Mouse (Mus musculus) adrenal gland, postnatal 4 days (tissue): ENCODE measurements around the gene Crhr1. TPM values are rescaled to one million over a fixed set of nuclear protein-coding genes. Genes with fewer than 3 reads are reported as not detected.

Source experiments
- DNase-seq, 2 experiments: peaks; one replicate each; pipeline ENCODE4 v3.0.0; 2021 to 2022; ENCODE audit warnings: low spot score in 2 of 2, mixed read lengths in 2 of 2
- long read RNA-seq, 2 experiments: library from polyadenylated mRNA; stranded (forward); transcript quantifications; one replicate each; pipeline ENCODE4 v2.0.0; 2021
- total RNA-seq, 2 experiments: library from RNA; stranded (reverse); gene quantifications; 2 replicates each; pipeline ENCODE4 v1.2.3; 2021

Crhr1 gene
- total RNA-seq = under 1 TPM in 1 of 2 experiments, not detected in 1; 0.34 TPM
- long read RNA-seq, experiment 1 = 0 reads
- long read RNA-seq, experiment 2 = 0 reads

DNA sequence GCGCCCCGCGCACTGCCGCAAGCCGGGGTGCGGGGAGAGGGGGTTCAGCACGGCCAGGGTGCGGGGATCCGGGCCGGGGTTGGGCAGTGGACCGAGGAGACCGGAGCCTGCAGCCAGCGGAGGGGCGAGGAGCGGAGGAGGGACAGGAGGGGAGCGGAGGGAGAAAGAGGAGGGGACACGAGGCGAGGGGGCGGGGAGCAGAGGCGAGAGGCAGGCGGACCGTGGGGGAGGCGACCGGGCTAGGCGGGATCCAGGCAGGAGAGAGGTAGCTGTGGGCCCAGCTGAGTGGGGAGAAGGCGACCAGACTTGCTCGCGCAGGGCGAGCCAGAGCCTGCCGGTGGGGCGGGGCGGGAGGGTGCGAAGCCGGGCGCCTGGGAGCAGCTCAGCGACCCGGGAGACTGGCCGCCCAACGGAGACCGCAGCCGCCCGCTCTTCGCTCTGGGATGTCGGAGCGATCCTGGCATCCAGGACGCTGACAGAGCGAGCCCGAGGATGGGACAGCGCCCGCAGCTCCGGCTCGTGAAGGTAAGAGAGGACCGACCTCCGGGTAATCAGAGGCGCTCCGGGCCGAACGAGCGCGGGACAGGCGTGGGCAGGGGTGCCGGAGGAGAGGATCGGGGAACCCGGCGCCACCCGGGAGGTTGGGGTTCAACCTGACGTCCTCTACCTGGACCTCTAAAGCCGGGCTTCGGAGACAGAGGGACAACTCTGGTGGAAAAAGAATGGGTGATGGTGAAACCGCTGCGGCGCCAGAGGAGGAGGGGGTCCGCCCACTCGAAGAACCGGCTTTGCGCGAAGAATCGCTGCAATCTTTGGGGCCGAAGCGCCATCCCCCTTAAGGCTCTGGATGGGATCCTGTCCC, at the start of gene Crhr1:
Gene Crhr1 (plus strand): TSS at position 276 of the 862 bp plus-strand sequence.
- no peak for DNase-seq

GRCm38 (mm10) chr11:104083248-104083647, 49.4 kb upstream of the Crhr1 start:
- no peak for DNase-seq

GRCm38 (mm10) chr11:104083716-104084115, 48.9 kb upstream of the Crhr1 start:
- no peak for DNase-seq

GRCm38 (mm10) chr11:104088519-104088918, 44.1 kb upstream of the Crhr1 start:
- no peak for DNase-seq

DNA sequence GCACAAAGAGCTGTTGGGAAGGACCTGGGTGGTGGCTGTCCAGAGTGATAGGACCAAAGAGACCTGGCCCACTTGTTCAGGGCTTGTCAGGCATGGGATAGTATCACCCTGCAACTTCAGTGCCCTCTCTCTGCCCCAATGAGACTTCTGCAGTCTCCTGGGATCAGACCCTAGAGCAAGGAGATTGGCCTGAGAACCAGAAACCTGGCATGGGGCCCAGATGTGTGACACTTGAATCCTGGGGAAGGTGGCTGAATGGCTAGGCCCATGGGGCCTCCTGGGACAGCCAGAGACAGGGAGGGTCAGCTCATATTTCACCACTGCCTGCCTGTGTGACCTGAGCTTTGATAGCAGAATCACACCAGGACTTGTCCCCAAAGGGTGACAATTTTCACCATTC, 41.9 kb upstream of the Crhr1 start:
- DNase-seq = no peak

DNA sequence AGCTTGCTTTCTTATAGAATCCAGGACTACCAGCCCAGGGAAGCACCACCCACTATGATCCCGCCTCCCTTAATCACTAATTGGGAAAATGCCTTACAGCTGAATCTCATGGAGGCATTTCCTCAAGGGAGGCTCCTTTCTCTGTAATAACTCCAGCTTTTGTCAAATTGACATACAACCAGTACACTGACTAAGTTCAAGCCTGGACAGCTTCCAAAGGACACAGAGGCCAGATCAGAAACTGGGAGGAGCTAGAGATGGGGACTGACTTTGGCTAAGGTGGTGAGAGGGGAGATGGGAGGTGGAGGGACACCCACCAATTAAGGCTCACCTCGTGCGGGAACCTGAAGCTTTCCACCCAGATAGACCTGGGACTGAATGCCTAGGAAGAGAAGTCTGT, 37.5 kb upstream of the Crhr1 start:
- DNase-seq = no peak

GRCm38 (mm10) chr11:104096536-104096935, 36.1 kb upstream of the Crhr1 start:
- no peak for DNase-seq

DNA sequence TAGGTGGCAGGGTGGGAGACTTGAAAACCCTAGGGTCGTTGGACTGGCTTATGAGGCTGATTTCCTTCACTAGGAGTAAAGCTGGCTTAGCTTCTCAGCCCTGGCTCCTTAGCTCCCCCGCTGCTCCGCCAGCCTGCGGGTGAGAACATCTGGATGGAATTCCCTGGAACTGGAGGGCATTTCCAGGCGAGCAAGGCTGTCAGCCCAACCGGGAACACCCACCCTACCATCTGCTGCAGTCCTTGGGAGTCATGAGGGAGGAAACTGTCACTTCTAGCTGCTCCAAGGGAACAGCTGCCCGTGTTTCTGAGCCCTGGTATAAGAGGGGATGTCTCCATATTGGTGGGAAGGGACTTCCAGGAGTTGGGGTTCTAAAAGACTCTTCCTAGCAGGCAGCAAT, 33.1 kb upstream of the Crhr1 start:
- no peak for DNase-seq

DNA sequence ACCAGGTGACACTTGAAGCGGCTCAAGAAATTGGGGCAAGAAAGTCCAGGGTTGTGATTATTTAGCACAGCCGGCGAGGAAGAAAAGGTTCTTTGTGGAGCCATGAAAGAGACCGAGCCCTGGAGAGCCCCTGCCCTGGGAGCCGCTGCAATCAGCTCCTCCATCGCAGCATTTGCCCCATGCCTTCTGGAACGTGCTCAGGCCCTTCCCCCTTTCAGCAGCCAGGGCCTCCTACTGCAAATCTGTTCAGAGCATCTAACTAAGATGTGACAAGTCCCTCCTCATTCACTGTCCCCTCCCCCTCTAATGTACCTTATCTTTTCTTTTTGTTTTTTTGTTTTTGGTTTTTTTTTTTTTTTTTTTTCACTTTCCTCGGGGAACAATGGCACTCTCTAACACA, 30.0 kb upstream of the Crhr1 start:
- DNase-seq = no peak

DNA sequence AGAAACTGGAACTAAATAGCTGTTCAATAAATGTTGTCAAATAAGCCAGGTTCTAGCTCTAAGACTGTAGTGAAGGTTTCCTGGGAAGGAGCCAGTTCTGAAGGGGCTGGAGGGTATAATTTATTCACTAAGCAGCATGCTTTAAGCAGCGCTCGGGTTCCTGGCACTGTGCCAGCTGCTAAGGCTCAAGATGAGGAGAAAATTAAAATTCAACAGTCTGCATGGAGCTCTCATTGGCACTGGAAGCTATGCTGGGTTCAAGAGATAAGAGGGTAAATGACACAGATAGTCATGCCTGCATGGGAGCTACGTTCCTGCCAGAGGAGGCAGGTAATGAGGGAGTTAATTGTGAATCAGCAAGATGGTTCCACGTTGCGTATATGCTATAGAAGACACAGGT, 26.3 kb upstream of the Crhr1 start:
- DNase-seq = no peak

DNA sequence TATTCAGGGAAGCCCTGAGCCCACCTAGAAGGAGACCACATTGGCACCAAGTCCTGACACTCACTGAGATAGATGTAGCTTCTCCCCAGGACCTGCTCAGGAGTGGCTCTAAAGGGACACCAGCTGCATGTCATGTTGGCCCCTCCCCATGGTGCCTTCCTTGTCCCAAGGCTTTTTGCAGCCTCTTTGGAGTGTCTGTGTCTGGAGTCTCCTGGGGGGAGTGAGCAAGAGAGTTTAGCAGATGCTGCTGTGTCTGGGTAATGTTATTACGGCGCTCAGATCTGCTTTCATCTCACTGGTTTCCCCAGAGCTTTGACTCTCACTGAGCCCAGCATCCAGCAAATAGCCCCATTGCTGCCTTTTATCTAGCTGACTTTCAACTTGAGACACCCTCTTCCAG, 25.7 kb upstream of the Crhr1 start:
- DNase-seq = no peak

- DNase-seq = no peak
Observed at GRCm38 (mm10) chr11:104110366-104110765, 22.3 kb upstream of the Crhr1 start.

- no peak for DNase-seq
Observed at GRCm38 (mm10) chr11:104111851-104112250, 20.8 kb upstream of the Crhr1 start.

DNA sequence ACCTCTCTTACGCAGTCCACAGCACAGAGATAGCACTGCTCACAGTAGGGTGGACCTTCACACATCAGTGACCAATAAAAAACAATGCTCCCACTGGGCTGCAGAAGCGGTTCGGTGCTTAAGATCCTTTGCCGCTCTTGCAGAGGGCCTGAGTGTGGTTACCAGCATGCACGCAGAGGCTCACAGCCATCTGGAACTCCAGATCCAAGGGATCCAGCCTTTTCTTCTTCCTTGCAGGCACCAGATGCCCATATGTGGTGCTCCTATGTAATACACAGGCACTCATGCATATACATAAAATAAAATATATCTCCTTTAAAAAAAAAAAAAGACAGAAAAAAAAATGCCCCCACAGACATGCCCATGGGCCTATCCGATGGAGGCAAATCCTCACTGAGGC, 19.0 kb upstream of the Crhr1 start:
- DNase-seq = no peak

DNA sequence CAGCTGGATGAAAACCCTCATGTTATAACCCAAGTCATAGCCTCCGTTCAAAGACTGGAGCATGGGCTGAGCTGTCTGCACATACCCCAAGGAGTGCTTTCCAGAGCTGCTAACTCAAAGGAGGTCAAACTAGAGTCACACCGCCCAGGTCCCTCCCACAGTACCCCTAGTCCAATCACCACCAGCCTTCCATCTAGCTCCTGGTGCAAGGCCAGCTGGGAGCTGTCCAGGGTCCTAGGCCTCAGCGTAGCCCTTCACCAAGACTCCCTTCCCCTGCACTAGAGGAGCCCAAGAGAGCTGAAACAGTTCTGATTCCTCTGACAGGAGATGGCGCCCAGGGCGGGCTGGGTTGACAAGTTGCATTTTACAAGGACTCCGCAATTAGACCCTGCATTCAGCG, 18.0 kb upstream of the Crhr1 start:
- peak; percentile 72 to 78 for DNase-seq

GRCm38 (mm10) chr11:104118356-104118755, 14.3 kb upstream of the Crhr1 start:
- DNase-seq = no peak

DNA sequence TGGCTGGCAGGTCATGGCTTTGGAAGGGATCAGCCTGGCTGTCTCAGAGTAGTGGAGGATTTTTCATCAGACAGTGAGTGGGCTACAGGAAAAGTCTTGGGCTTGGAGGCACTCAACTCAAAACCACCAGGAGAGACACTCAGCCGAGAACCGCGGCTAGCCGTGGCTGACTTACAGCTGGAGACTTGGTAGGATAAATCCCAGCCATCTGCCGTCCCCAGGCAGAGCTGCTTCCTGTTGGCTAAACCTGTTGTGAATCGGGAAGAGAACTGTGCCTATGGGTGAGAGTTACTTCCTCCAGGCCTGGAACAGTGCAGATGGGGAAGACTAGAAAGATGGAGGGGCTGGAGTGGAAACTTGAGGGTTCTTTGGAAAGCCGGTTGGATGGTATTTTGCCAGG, 9.7 kb upstream of the Crhr1 start:
- no peak for DNase-seq

DNA sequence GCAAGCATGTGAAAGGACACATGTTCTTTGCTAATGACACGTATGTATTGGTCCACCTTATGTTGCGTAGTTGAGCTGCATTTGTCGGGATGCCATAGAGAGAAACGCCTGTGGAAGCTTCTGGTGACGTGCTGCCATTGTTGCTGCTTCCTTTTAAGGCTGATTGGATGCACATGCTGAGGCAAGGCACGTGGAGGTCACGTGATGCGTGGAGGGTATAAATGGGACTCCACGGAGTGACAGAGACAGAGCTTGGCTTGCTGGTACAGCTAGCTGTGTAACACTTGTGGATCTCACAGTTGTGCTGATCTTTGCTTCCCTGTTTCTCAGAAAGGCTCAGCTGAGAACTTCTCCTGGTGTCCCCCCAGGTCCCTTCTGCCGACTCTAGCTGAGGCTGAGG, 9.2 kb upstream of the Crhr1 start:
- DNase-seq = no peak

GRCm38 (mm10) chr11:104124582-104124981, 8.1 kb upstream of the Crhr1 start:
- no peak for DNase-seq

DNA sequence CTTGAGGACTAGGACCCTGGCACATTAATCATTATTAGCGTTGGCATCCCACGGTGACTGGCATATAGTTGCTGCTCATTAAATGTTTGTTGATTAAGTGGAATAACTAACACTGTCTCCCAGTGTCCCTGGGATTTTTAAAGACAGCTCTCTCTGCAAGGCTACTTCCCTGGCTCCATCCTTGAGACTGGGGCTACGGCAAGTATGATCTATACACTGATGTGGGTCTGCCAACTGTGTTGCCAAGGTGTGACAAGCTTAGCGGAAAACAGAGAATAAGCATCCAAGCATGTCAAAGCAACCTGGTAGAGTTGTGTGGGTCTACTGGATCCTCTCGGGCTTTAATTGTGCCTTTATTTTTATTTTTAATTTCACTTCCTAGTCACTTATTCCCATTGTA, 3.2 kb upstream of the Crhr1 start:
- no peak for DNase-seq

DNA sequence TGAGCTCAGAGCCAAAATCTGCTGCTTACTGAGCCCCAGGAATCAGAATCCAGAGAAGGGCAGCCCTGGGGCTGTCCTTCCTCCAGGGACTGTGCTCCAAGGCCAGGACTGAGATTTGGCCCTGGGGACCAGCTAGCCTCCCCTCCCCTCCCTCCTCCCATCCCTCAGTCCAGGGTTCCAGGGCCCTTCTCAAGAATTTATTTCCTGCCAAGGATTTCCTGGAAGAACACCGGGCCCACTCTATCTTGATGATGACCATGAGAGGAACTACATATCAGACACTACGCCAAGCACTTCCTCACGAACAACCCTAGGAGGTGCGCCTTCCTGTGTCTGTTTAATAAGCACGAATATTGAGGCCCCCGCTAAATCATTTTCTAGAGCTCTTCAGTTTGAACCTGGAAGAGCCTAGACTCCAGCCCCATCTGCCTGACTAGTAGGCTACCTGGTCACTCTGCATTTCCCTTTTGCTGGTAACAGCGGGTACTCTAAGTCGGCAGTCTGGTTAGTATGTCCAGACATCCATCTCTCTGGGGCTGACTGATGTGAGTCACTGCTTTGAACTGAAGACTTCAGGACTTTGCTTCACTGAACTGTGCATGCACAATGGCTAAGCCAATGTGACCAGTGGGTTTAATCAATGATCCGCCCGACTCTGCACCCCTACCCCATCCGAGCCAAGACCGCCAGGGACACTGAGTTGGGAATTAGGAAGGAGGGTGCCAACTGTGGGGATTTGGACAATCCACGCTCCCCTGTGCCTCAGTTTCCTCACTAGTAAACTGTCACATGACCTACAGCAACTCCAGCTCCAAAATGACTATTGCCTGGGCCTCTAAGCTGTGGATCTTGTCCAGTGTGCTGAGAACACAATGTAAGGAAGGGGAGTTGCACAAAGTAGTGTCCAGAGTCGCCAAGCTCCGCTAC, 1.7 kb upstream of the Crhr1 start:
- no peak for DNase-seq

- no peak for DNase-seq
Observed at GRCm38 (mm10) chr11:104131756-104132155, 899 bp upstream of the Crhr1 start.
